Mouse (Mus musculus) heart, adult 2 months (tissue): ENCODE measurements around the gene Ttn.

ENCODE experiments used
- CTCF ChIP-seq: fragments of 200-600 bp; IDR thresholded peaks from 2 replicates; pipeline ENCODE4 v1.8.1; 2022; ENCODE audit warnings: antibody characterized with exemption, mild to moderate bottlenecking, moderate library complexity
- POLR2A ChIP-seq: fragments of 200-500 bp; IDR thresholded peaks from 2 replicates; pipeline ENCODE4 v1.6.1; 2011; ENCODE audit warnings: mild to moderate bottlenecking, low read depth, low read length, control low read depth; ENCODE audit not compliant: insufficient read depth

- TF ChIP-seq POLR2A (0 out of 2 replicates have a peak, but pooled peaks have one; percentile 10), CTCF (no peak)
These were observed 291.7 kb downstream of the Ttn start for GRCm38 (mm10) chr2:76690436-76691204.
